Mouse (Mus musculus) CD4-positive, CD25-positive, alpha-beta regulatory T cell, adult 4 months (primary cell): Measurements from ENCODE around the gene Arhgap40. TPM values are rescaled to one million over a fixed set of nuclear protein-coding genes. Genes with fewer than 3 reads are reported as not detected.

Source experiments
- polyA plus RNA-seq, 2 experiments: library from polyadenylated mRNA; unstranded; fragments of 100-300 nt; shearing (Covaris generic); gene quantifications; one replicate each; pipeline ENCODE4 v1.2.1; 2017

Gene Arhgap40
- polyA plus RNA-seq, 2 experiments from 2014 or later = not detected

Other genes starting within 250 kb of the Arhgap40 start
- 1 to 10 TPM in 1 of 2 experiments, not detected in 1; 1.3 TPM for gene Lbp, start 206.3 kb upstream of the Arhgap40 start, polyA plus RNA-seq
- gene Snhg11, start 137.2 kb upstream of the Arhgap40 start, polyA plus RNA-seq = under 1 TPM in 1 of 2 experiments, not detected in 1; 0.09 TPM
- gene Ralgapb, start 102.9 kb upstream of the Arhgap40 start, polyA plus RNA-seq = 10 to 100 TPM; 11.7 to 12.1 TPM
- gene Adig, start 10.2 kb upstream of the Arhgap40 start, polyA plus RNA-seq = not detected
- not detected for gene Slc32a1, start 98.0 kb downstream of the Arhgap40 start, polyA plus RNA-seq
- 1 to 10 TPM; 2.1 to 2.9 TPM for gene Actr5, start 112.1 kb downstream of the Arhgap40 start, polyA plus RNA-seq
- 100 to 1,000 TPM; 121 to 150 TPM for gene Ppp1r16b, start 152.6 kb downstream of the Arhgap40 start, polyA plus RNA-seq